Mouse (Mus musculus) olfactory bulb, adult 2 months (tissue): ENCODE measurements around the gene Lmcd1. TPM values are rescaled to one million over a fixed set of nuclear protein-coding genes. Genes with fewer than 3 reads are reported as not detected.

Experiments used
- H3K27ac ChIP-seq: fragments of 200-500 bp; 2 replicates; pipeline ENCODE4 v1.5.1; 2012; ENCODE audit warnings: low read depth, low read length; ENCODE audit not compliant: insufficient read depth
- H3K4me1 ChIP-seq: fragments of 200-500 bp; 2 replicates; pipeline ENCODE4 v1.6.1; 2012; ENCODE audit warnings: low read length; ENCODE audit not compliant: control insufficient read depth, insufficient read depth
- H3K4me3 ChIP-seq: fragments of 200-500 bp; 2 replicates; pipeline ENCODE4 v1.5.1; 2012; ENCODE audit warnings: mild to moderate bottlenecking, low read depth, low read length, moderate library complexity; ENCODE audit not compliant: insufficient read depth
- CTCF ChIP-seq: fragments of 200-500 bp; IDR thresholded peaks from 2 replicates; pipeline ENCODE4 v1.5.1; 2012; ENCODE audit warnings: low read depth, mild to moderate bottlenecking, low read length, moderate library complexity; ENCODE audit not compliant: insufficient read depth
- POLR2A ChIP-seq: fragments of 200-500 bp; IDR thresholded peaks from 2 replicates; pipeline ENCODE4 v1.6.1; 2012; ENCODE audit warnings: mild to moderate bottlenecking, low read depth, low read length, moderate library complexity; ENCODE audit not compliant: insufficient read depth
- WGBS: fragments of 180-500 bp; shearing (Covaris S2); methylation state at CpG from one replicate; pipeline ENCODE4 v1.1.7; 2018; 5-methylcytosine and 5-hydroxymethylcytosine counted together
- polyA plus RNA-seq: library from polyadenylated mRNA; stranded (reverse); fragments of >200 nt; gene quantifications from 2 replicates; pipeline ENCODE4 v1.2.4, GENCODE M21; 2012; ENCODE audit warnings: low replicate concordance; ENCODE audit not compliant: missing spikeins, insufficient read depth, insufficient read length

The Lmcd1 gene
- polyA plus RNA-seq, 1 experiment, result not detected

GRCm38 (mm10) chr6:112300633-112301032 is 27.1 kb downstream of the Lmcd1 start:
- Histone ChIP-seq H3K4me3 (no peak overlapping the region), H3K4me1 (peaks cover 3% of the 10 kb centered on the region; the same call in 1 of the 2 replicates), H3K27ac (no peak overlapping the region)
- TF ChIP-seq POLR2A (no peak), CTCF (no peak)
- 93% methylated on average over 1 of the region's 1 CpGs for WGBS

DNA sequence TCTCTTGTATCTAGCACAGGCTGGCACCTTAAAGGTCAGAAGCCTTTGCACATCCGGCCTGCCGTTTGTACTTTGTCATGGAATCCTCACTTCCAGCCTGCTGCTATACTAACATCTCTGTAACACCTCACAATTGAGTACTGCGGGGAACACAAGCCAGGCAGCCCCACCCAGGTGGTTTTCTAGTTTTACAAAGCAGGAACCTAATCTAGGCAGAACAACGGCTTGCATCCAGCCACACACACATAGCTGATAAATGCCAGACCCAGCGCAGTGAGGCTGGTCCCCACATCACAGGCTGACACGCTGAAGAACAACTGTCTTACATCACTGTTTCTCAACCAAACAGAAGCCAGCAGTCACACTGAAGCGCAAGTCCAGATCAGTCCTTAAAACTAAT is 28.7 kb downstream of the Lmcd1 start:
- Histone ChIP-seq H3K27ac (no peak overlapping the region), H3K4me1 (peaks cover 3% of the 10 kb centered on the region; the same call in 1 of the 2 replicates), H3K4me3 (no peak overlapping the region)
- TF ChIP-seq POLR2A (no peak), CTCF (no peak)
- WGBS, result 79% methylated on average over 7 of the region's 7 CpGs

DNA sequence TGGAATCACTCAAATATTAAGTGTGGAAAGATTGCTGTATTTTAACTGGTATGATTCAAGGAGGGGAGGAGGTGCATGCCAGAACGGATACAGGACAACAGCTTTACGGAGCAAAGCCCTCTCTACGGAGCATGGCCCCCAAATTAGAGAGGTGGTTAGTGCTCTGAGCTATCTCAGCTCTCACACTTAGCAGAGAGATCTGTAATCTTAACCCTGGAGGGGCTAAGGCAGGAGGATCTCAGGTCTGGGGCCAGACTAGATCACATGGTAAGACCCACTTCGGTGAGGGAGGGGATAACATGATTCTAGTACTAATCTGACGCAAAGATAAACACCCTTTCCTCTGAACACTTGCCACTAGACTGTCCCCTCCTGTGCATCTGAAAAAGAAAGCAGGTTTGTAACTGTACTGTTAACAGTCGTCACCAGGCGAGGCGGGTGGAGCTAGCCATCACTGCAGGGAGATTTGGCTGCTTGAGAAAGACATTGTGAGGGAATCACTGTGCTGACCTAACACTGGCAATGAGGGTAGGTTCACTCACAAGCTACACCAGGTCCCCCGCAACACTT is 29.3 kb downstream of the Lmcd1 start:
- H3K4me3 ChIP-seq, result no peak overlapping the region
- TF ChIP-seq CTCF (no peak), POLR2A (no peak)
- WGBS, result 84% methylated on average over 9 of the region's 9 CpGs
- H3K27ac ChIP-seq, result no peak overlapping the region
- peaks cover 3% of the 10 kb centered on the region; the same call in 1 of the 2 replicates for H3K4me1 ChIP-seq

DNA sequence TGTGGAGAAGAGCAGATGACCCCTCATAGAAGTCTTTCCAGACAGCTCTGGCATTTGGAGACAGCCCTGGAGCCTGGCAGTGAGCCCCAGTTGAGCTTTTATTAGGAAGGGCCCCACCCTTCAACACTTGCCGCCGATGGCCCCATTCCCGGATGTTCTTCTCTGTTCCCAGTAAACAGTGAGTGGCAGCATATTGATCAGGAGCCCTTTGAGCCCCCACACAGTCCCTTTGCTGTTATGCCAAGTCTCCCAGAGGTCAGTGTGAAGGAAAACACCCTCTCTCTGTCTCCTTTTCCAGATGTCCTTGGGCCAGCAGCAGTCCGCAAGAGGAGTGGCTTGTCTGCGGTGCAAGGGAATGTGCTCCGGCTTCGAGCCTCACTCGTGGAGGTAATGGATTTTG is 31.2 kb downstream of the Lmcd1 start:
- no peak for TF ChIP-seq POLR2A
- TF ChIP-seq CTCF, result no peak
- Histone ChIP-seq H3K4me3 (no peak overlapping the region), H3K27ac (no peak overlapping the region), H3K4me1 (peaks cover 3% of the 10 kb centered on the region; the same call in 1 of the 2 replicates)
- WGBS, result 45% methylated on average over 8 of the region's 8 CpGs

DNA sequence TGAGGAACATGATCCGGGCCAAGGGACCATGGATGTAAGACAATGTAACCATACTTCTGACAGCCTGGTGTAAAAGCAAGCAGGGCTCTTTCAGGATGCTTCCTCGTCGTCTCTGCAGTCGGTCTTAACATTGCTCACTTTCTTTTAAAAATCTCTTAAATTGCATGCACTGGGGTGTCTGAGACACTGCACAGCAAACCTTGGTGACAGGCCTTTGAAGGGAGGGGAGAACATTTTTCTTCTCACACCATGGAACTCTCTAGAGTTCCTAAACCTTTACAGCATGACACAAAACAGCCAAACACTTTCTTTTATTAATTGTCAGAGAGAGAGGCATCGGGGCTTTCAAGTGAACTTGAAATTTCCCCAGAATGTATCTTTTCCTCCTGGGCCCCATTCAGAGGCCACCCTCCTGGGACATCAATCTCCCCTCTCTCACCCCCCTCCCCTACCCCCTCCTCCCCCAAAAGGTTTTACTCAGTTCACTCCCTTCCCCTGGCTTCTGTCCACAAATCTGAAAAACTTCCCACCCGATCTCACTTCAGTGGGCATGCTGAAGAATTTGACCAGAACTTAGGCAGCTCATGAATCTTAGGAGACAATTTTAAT is 35.9 kb downstream of the Lmcd1 start:
- 72% methylated on average over 6 of the region's 6 CpGs for WGBS
- no peak overlapping the region for H3K4me3 ChIP-seq
- peaks cover 3% of the 10 kb centered on the region; the same call in 1 of the 2 replicates for H3K4me1 ChIP-seq
- TF ChIP-seq CTCF, result no peak
- TF ChIP-seq POLR2A, result no peak
- H3K27ac ChIP-seq, result no peak overlapping the region

- no peak overlapping the region for H3K27ac ChIP-seq
- TF ChIP-seq CTCF (no peak), POLR2A (no peak)
- H3K4me3 ChIP-seq, result no peak overlapping the region
- H3K4me1 ChIP-seq, result no peaks in the 10 kb centered on the region
- 28% methylated on average over 4 of the region's 4 CpGs for WGBS
These were observed 37.8 kb downstream of the Lmcd1 start for GRCm38 (mm10) chr6:112311385-112311784.

DNA sequence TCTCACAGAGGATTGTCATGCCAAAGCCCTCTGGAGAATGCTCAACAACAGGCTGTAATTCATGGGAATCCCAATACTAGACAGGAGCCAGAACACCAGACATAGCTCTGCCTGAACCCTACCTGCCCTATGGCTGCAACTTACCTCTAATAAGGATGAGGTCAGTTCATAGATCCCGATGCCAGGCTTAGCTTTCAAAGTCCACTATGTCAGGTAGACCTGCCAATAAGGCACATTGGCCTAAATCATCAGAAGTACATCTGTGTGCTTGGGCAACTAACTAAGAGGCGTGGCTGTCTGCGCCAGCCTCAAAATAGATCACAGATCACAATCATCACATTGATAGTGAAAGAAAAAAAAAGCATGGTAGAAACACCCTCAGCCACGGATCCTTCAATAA is 45.9 kb downstream of the Lmcd1 start:
- 92% methylated on average over 4 of the region's 4 CpGs for WGBS
- Histone ChIP-seq H3K4me1 (no peaks in the 10 kb centered on the region), H3K4me3 (no peak overlapping the region), H3K27ac (no peak overlapping the region)
- TF ChIP-seq POLR2A, result no peak
- TF ChIP-seq CTCF, result no peak

DNA sequence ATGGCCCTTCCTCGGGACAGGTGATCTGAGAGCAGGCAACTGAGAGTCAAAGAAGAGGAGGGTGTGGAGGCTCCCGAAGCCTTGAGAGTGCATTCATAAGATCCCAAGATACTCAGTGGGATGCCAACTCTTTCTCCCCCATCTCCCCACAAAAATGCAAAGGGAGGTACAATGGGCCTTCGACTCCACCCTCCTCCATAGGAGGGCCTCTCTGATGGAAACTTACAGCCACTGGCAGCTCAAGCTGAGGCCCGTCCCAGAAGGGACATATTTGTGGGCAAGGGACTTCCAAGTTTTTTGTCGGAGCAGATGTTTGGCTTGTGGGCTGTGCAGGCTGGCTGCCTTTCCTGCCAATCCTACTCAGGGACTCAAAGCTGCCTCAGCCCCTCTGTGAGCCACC is 47.1 kb downstream of the Lmcd1 start:
- Histone ChIP-seq H3K4me1 (no peaks in the 10 kb centered on the region), H3K4me3 (no peak overlapping the region), H3K27ac (no peak overlapping the region)
- TF ChIP-seq CTCF (no peak), POLR2A (no peak)
- WGBS, result 52% methylated on average over 5 of the region's 5 CpGs

GRCm38 (mm10) chr6:112322916-112323315 is 49.4 kb downstream of the Lmcd1 start:
- 83% methylated on average over 5 of the region's 5 CpGs for WGBS
- TF ChIP-seq POLR2A (no peak), CTCF (no peak)
- Histone ChIP-seq H3K27ac (no peak overlapping the region), H3K4me3 (no peak overlapping the region), H3K4me1 (no peaks in the 10 kb centered on the region)
